Mouse (Mus musculus): ENCODE measurements around the gene Dsn1.

The Dsn1 gene

GRCm38 (mm10) chr2:156968501-156968900 lies 38.5 kb downstream of the Dsn1 start:
- no peak for DNase-seq (ENCODE audit: low read depth, low spot score)

DNA sequence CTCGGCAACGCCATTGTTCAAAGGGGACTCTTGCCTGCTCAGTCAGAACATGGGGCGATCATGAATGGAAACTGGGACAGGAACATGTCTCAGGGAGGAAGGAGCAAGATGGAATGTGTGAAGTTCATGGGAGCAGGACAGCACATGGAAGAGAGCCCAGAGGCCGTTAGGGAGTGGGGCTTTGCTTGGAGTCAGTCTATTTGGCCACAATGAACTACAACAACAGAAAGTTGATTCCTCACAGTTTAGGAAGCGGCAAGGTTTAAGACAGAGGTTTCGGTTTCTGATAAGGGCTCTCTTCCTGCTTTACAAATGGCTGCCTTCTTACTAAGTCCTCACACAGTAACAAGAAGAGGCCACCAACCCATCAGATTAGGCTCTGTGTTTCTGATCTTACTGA lies 39.6 kb downstream of the Dsn1 start:
- no peak for DNase-seq (ENCODE audit: low read depth, low spot score)

- DNase-seq (ENCODE audit: low read depth, low spot score) = no peak
Measured at GRCm38 (mm10) chr2:156963891-156964290, 43.1 kb downstream of the Dsn1 start.

DNA sequence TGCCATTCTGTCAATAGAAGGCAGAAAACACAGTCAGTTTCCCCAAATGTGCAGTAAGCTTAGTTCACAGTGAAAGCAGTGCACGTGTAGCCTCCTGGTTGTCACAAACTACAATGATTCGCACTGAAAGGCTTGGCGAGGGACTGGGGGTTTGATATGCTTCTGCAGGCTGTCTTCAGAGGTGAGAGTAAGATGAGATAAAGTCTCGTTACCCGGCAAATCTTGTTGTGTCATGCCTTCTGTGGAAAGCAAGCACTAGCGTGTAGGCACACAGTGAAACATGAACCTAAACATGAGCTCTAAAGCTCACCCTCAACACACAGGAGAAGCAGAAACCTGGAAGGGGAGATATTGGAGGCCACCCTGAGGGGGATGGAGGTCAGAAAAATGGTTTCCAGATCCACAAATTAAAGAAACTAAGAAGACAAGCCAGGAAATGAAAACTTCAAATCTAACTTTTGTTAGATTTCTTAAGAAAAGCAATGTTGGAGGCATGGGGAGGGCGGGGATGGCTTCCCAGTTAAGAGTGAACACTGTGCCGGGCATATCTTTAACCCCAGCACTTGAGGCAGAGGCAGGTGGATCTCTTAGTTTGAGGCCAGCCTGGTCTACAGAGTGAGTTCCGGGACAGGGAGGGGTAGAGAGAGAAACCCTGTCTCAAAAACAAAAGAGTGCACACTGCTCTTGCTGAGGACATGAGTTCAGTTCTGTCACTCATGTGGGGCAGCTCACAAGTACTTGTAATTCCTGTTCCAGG lies 48.3 kb downstream of the Dsn1 start:
- no peak for DNase-seq (ENCODE audit: low read depth, low spot score)

GRCm38 (mm10) chr2:156957035-156957434 lies 49.9 kb downstream of the Dsn1 start:
- DNase-seq (ENCODE audit: low read depth, low spot score) = no peak

DNA sequence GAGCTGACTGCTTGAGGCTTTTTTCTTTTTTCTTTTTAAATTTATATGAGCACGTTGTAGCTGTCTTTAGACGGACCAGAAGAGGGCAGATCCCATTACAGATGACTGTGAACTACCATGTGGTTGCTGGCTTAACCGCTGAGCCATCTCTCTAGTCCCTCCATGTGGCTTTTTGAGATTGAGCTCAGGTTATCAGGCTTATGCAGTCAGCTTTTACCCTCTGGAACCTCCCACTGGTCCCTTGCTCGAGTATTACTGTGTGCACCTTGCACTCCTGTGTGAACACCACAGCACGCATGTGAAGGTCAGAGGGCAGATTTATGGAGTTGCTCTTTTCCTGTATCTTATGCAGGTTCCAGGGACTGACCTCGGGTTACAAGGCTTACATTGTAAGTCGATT lies 50.6 kb downstream of the Dsn1 start:
- no peak for DNase-seq (ENCODE audit: low read depth, low spot score)

GRCm38 (mm10) chr2:156954463-156954862 lies 52.5 kb downstream of the Dsn1 start:
- DNase-seq (ENCODE audit: low read depth, low spot score) = no peak

- DNase-seq (ENCODE audit: low read depth, low spot score) = no peak
Measured at GRCm38 (mm10) chr2:156951301-156952094, 55.5 kb downstream of the Dsn1 start.

- no peak for DNase-seq (ENCODE audit: low read depth, low spot score)
Measured at GRCm38 (mm10) chr2:156950816-156951215, 56.1 kb downstream of the Dsn1 start.
